ENCODE assay signal across 9 mouse cellular contexts in genomic region chr1:172048241-172048734, GRCm38 (mm10). TPM values are rescaled to one million over a fixed set of nuclear protein-coding genes. Genes with fewer than 3 reads are reported as not detected.
DNase-seq lines count a peak whose midpoint lies in the region; ATAC-seq lines count a peak whose summit lies in the region.
"Had no signal": no experiment of that assay in that cellular context is flagged by ENCODE, and none has a peak within 500 bp of the region (broad histone marks: within the 10 kb centered on the region; RNA-seq: fewer than 3 reads in every experiment).

No protein-coding gene starts in this region.

- H3K27me3 ChIP-seq in embryonic facial prominence, embryonic 12.5 days = peaks cover 25% of the 10 kb centered on the region
- H3K27me3 ChIP-seq in hindbrain, embryonic 15.5 days = no peaks in the 10 kb centered on the region
- H3K27me3 ChIP-seq in midbrain, embryonic 14.5 days (ENCODE audit: control insufficient read depth, insufficient read depth, low read length) = no peaks in the 10 kb centered on the region
- H3K27me3 ChIP-seq: Patski had no signal

- 24% methylated on average over 6 of the region's 6 CpGs for WGBS in embryonic facial prominence, embryonic 12.5 days
- WGBS in hindbrain, embryonic 15.5 days = 5% methylated on average over 6 of the region's 6 CpGs
- 10% methylated on average over 6 of the region's 6 CpGs for WGBS in midbrain, embryonic 14.5 days

- peak; percentile 7 for DNase-seq in kidney, adult 9 months
- no peak for DNase-seq in kidney, adult 8-10 months
- DNase-seq in midbrain, embryonic 14.5 days = peak; percentile 74
- no peak for DNase-seq in thymus, postnatal 14 days
- no peak for DNase-seq in cerebellum, postnatal 36 days
- no peak for DNase-seq in spleen, postnatal 14 days (ENCODE audit: low spot score in 2 of 2)

- H3K4me2 ChIP-seq in embryonic facial prominence, embryonic 12.5 days (replicated peaks) = peak overlapping the region; percentile 9; the same call in 1 of the 2 replicates
- peak overlapping the region; percentile 38 for H3K4me2 ChIP-seq in hindbrain, embryonic 15.5 days
- peak overlapping the region; percentile 35 for H3K4me2 ChIP-seq in midbrain, embryonic 14.5 days (ENCODE audit: low read length)

- ATAC-seq in embryonic facial prominence, embryonic 12.5 days (ENCODE audit: insufficient number of reproducible peaks, insufficient read depth, low FRiP score, low TSS enrichment) = peak; percentile 54
- peak; percentile 74 for ATAC-seq in hindbrain, embryonic 15.5 days (ENCODE audit: low FRiP score, low read depth)
- peak; percentile 81 for ATAC-seq in midbrain, embryonic 14.5 days (ENCODE audit: low FRiP score, low TSS enrichment)
- ATAC-seq: Patski had no signal

- H3K9me3 ChIP-seq in embryonic facial prominence, embryonic 12.5 days = no peaks in the 10 kb centered on the region
- H3K9me3 ChIP-seq in hindbrain, embryonic 15.5 days = no peaks in the 10 kb centered on the region
- no peaks in the 10 kb centered on the region for H3K9me3 ChIP-seq in midbrain, embryonic 14.5 days (ENCODE audit: control insufficient read depth, low read length)

- no peak overlapping the region for H3K9ac ChIP-seq in embryonic facial prominence, embryonic 12.5 days
- H3K9ac ChIP-seq in hindbrain, embryonic 15.5 days = no peak overlapping the region
- peak overlapping the region; percentile 24; the same call in 1 of the 2 replicates for H3K9ac ChIP-seq in midbrain, embryonic 14.5 days (replicated peaks; ENCODE audit: low read length)

- H3K27ac ChIP-seq in embryonic facial prominence, embryonic 12.5 days = peak overlapping the region; percentile 41
- H3K27ac ChIP-seq in hindbrain, embryonic 15.5 days (replicated peaks) = peak overlapping the region; percentile 81
- peak overlapping the region; percentile 89 for H3K27ac ChIP-seq in midbrain, embryonic 14.5 days (replicated peaks; ENCODE audit: low read depth, low read length)

- no peaks in the 10 kb centered on the region for H3K36me3 ChIP-seq in embryonic facial prominence, embryonic 12.5 days
- no peaks in the 10 kb centered on the region for H3K36me3 ChIP-seq in hindbrain, embryonic 15.5 days
- H3K36me3 ChIP-seq in midbrain, embryonic 14.5 days (ENCODE audit: control insufficient read depth, insufficient read depth, low read length) = no peaks in the 10 kb centered on the region

- peaks cover 11% of the 10 kb centered on the region; the same call in 1 of the 2 replicates for H3K4me1 ChIP-seq in embryonic facial prominence, embryonic 12.5 days
- peaks cover 25% of the 10 kb centered on the region for H3K4me1 ChIP-seq in hindbrain, embryonic 15.5 days (replicated peaks)
- peaks cover 27% of the 10 kb centered on the region for H3K4me1 ChIP-seq in midbrain, embryonic 14.5 days (ENCODE audit: control insufficient read depth, insufficient read depth, low read length)

- no peak overlapping the region for H3K4me3 ChIP-seq in embryonic facial prominence, embryonic 12.5 days
- no peak overlapping the region for H3K4me3 ChIP-seq in hindbrain, embryonic 15.5 days
- no peak overlapping the region for H3K4me3 ChIP-seq in midbrain, embryonic 14.5 days (replicated peaks; ENCODE audit: low read depth, low read length)

RNA-seq across cellular contexts. Expression of gene Nhlh1, which starts 9.1 kb away (rescaled TPM):
- polyA plus RNA-seq in embryonic facial prominence, embryonic 12.5 days (2016; fragmentation: Nextera tagmentation; extraction: Ambion mirVana) = 3.9 and 4.1 TPM in 2 replicates
- polyA plus RNA-seq in hindbrain, embryonic 15.5 days (2015; fragmentation: Nextera tagmentation; extraction: Ambion mirVana) = 3.6 and 4.8 TPM in 2 replicates
- polyA plus RNA-seq in midbrain, embryonic 14.5 days (2014; fragmentation: Nextera tagmentation; extraction: Ambion mirVana) = 3.6 and 5.5 TPM in 2 replicates
- polyA plus RNA-seq: Patski had no signal

RNA-seq across cellular contexts. Expression of gene Vangl2, which starts 20.0 kb away (rescaled TPM):
- polyA plus RNA-seq in embryonic facial prominence, embryonic 12.5 days (2016; fragmentation: Nextera tagmentation; extraction: Ambion mirVana) = 24.7 and 25.6 TPM in 2 replicates
- polyA plus RNA-seq in hindbrain, embryonic 15.5 days (2015; fragmentation: Nextera tagmentation; extraction: Ambion mirVana) = 41.1 and 48.9 TPM in 2 replicates
- 52.7 and 57.3 TPM in 2 replicates for polyA plus RNA-seq in midbrain, embryonic 14.5 days (2014; fragmentation: Nextera tagmentation; extraction: Ambion mirVana)

RNA-seq across cellular contexts. Expression of gene Copa, which starts 34.0 kb away (rescaled TPM):
- 231 and 236 TPM in 2 replicates for polyA plus RNA-seq in embryonic facial prominence, embryonic 12.5 days (2016; fragmentation: Nextera tagmentation; extraction: Ambion mirVana)
- 183 and 190 TPM in 2 replicates for polyA plus RNA-seq in hindbrain, embryonic 15.5 days (2015; fragmentation: Nextera tagmentation; extraction: Ambion mirVana)
- polyA plus RNA-seq in midbrain, embryonic 14.5 days (2014; fragmentation: Nextera tagmentation; extraction: Ambion mirVana) = 96.5 and 188 TPM in 2 replicates

RNA-seq across cellular contexts. Expression of gene Ncstn, which starts 34.3 kb away (rescaled TPM):
- polyA plus RNA-seq in embryonic facial prominence, embryonic 12.5 days (2016; fragmentation: Nextera tagmentation; extraction: Ambion mirVana) = 106 and 107 TPM in 2 replicates
- 109 and 114 TPM in 2 replicates for polyA plus RNA-seq in hindbrain, embryonic 15.5 days (2015; fragmentation: Nextera tagmentation; extraction: Ambion mirVana)
- polyA plus RNA-seq in midbrain, embryonic 14.5 days (2014; fragmentation: Nextera tagmentation; extraction: Ambion mirVana) = 97.7 and 117 TPM in 2 replicates

Comparison
In these comparisons a context has a peak if more than half of its experiments do, and no peak if none do; other contexts are left out.
1. DNase-seq: peak in kidney, adult 9 months (single experiment) and midbrain, embryonic 14.5 days (single experiment); none in kidney, adult 8-10 months (0 of 2), thymus, postnatal 14 days (single experiment), cerebellum, postnatal 36 days (0 of 2) and spleen, postnatal 14 days (0 of 2).
2. Peak in every context shown above with its lines, with median percentiles within 50 percentile points of each other: ATAC-seq, H3K27ac ChIP-seq and H3K4me2 ChIP-seq.